Mouse (Mus musculus) megakaryocyte, embryonic 14.5 days (primary cell): Measurements from ENCODE around the gene Fer1l4.

ENCODE experiments used
- FLI1 ChIP-seq: IDR thresholded peaks from 2 replicates; pipeline ENCODE4 v1.6.1; 2012; ENCODE audit warnings: low read length, inconsistent platforms, mixed read lengths
- GATA1 ChIP-seq: IDR thresholded peaks from 3 replicates; pipeline ENCODE4 v1.6.1; 2012; ENCODE audit warnings: mixed read lengths, low read length, inconsistent platforms, borderline replicate concordance

DNA sequence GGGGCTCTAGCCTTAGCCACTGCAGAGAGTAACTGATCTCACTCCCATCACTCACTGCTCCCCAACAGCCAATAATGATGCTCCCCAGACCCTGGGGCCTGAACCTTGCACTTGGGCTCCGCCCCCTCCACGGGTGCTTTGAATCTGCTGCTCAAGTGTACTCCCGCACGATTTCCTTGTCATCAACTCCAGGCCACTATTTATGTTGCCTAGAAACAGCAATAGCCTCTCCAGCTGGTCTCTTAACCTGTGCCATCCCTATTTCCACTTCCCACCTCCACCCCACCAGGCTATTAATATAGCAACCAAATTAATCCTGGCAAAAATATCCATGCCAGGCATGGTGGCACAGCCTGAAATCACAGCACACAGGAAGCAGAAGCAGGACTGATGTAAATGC is 26.9 kb upstream of the Fer1l4 start:
- TF ChIP-seq GATA1 (no peak), FLI1 (no peak)
